Mouse (Mus musculus) E14TG2a.4 (cell line): ENCODE measurements around the gene Med15.

Source experiments
- H3K27me3 ChIP-seq: 2 replicates; pipeline ENCODE4 v1.6.1; 2014; ENCODE audit warnings: low read length, control low read depth; ENCODE audit not compliant: insufficient read depth
- H3K36me3 ChIP-seq: 2 replicates; pipeline ENCODE4 v1.6.1; 2014; ENCODE audit warnings: low read length, control low read depth; ENCODE audit not compliant: insufficient read depth
- H3K4me1 ChIP-seq: replicated peaks from 2 replicates; pipeline ENCODE4 v1.6.1; 2014; ENCODE audit warnings: low read depth, low read length, control low read depth
- H3K4me3 ChIP-seq: replicated peaks from 2 replicates; pipeline ENCODE4 v1.5.1; 2014; ENCODE audit warnings: mild to moderate bottlenecking, low read length
- H3K9me3 ChIP-seq: 2 replicates; pipeline ENCODE4 v1.6.1; 2014; ENCODE audit warnings: low read length, control low read depth
- CTCF ChIP-seq: conservative IDR thresholded peaks from 2 replicates; pipeline ENCODE4 v1.5.1; 2014; ENCODE audit warnings: low read length
- NANOG ChIP-seq: IDR thresholded peaks from 2 replicates; pipeline ENCODE4 v1.6.1; 2014; ENCODE audit warnings: borderline replicate concordance, low read length, mixed read lengths
- POU5F1 ChIP-seq: IDR thresholded peaks from 2 replicates; pipeline ENCODE4 v1.6.1; 2014; ENCODE audit warnings: low read length, borderline replicate concordance

Gene Med15

GRCm38 (mm10) chr16:17650711-17651110, 82.0 kb downstream of the Med15 start:
- H3K9me3 ChIP-seq: no peaks in the 10 kb centered on the region
- peaks cover 10% of the 10 kb centered on the region for H3K27me3 ChIP-seq
- peaks cover 38% of the 10 kb centered on the region for H3K4me1 ChIP-seq
- no peak for TF ChIP-seq NANOG
- TF ChIP-seq POU5F1: no peak
- TF ChIP-seq CTCF: no peak
- H3K4me3 ChIP-seq: peak overlapping the region; percentile 43; the same call in 1 of the 2 replicates
- H3K36me3 ChIP-seq: peaks cover 68% of the 10 kb centered on the region

GRCm38 (mm10) chr16:17649925-17650605, 82.6 kb downstream of the Med15 start:
- peaks cover 62% of the 10 kb centered on the region for H3K36me3 ChIP-seq
- H3K4me1 ChIP-seq: peaks cover 44% of the 10 kb centered on the region
- H3K9me3 ChIP-seq: no peaks in the 10 kb centered on the region
- TF ChIP-seq NANOG (no peak), CTCF (no peak), POU5F1 (no peak)
- H3K4me3 ChIP-seq: peak overlapping the region; percentile 43
- peaks cover 10% of the 10 kb centered on the region for H3K27me3 ChIP-seq

- peaks cover 50% of the 10 kb centered on the region for H3K4me1 ChIP-seq
- peaks cover 10% of the 10 kb centered on the region for H3K27me3 ChIP-seq
- TF ChIP-seq NANOG (no peak), CTCF (no peak), POU5F1 (no peak)
- H3K9me3 ChIP-seq: no peaks in the 10 kb centered on the region
- peaks cover 57% of the 10 kb centered on the region for H3K36me3 ChIP-seq
- H3K4me3 ChIP-seq: no peak overlapping the region
Observed at GRCm38 (mm10) chr16:17647566-17648340, 84.9 kb downstream of the Med15 start.

- no peaks in the 10 kb centered on the region for H3K9me3 ChIP-seq
- TF ChIP-seq POU5F1 (no peak), NANOG (no peak), CTCF (no peak)
- 0 out of 2 replicates have a peak overlapping the region, but pooled peaks have one; percentile 79 for H3K4me3 ChIP-seq
- H3K36me3 ChIP-seq: peaks cover 57% of the 10 kb centered on the region
- H3K27me3 ChIP-seq: peaks cover 10% of the 10 kb centered on the region
- H3K4me1 ChIP-seq: peaks cover 56% of the 10 kb centered on the region
Observed at GRCm38 (mm10) chr16:17647156-17647555, 85.5 kb downstream of the Med15 start.

- peaks cover 56% of the 10 kb centered on the region for H3K36me3 ChIP-seq
- peaks cover 10% of the 10 kb centered on the region for H3K27me3 ChIP-seq
- H3K4me3 ChIP-seq: peak within 1 kb of the TSS; percentile 79
- H3K4me1 ChIP-seq: peaks cover 59% of the 10 kb centered on the region
- H3K9me3 ChIP-seq: no peaks in the 10 kb centered on the region
- TF ChIP-seq CTCF (no peak), POU5F1 (no peak)
Observed at GRCm38 (mm10) chr16:17646310-17647114, 86.2 kb downstream of the Med15 start, which contains the start of gene Ccdc74a. Gene Ccdc74a, plus strand, starts transcription at chr16:17646470.

- no peaks in the 10 kb centered on the region for H3K9me3 ChIP-seq
- peaks cover 10% of the 10 kb centered on the region for H3K27me3 ChIP-seq
- TF ChIP-seq POU5F1: no peak
- TF ChIP-seq NANOG: no peak
- TF ChIP-seq CTCF: no peak
- peaks cover 70% of the 10 kb centered on the region for H3K36me3 ChIP-seq
- no peak overlapping the region for H3K4me3 ChIP-seq
- peaks cover 55% of the 10 kb centered on the region for H3K4me1 ChIP-seq
Observed at GRCm38 (mm10) chr16:17643437-17643990, 89.2 kb downstream of the Med15 start.

GRCm38 (mm10) chr16:17642311-17642710, 90.4 kb downstream of the Med15 start:
- Histone ChIP-seq H3K4me1 (peaks cover 60% of the 10 kb centered on the region), H3K4me3 (no peak overlapping the region), H3K36me3 (peaks cover 72% of the 10 kb centered on the region), H3K27me3 (peaks cover 3% of the 10 kb centered on the region), H3K9me3 (no peaks in the 10 kb centered on the region)
- TF ChIP-seq NANOG (no peak), POU5F1 (no peak), CTCF (no peak)

GRCm38 (mm10) chr16:17641301-17641700, 91.4 kb downstream of the Med15 start:
- no peak overlapping the region for H3K4me3 ChIP-seq
- TF ChIP-seq CTCF (no peak), NANOG (no peak), POU5F1 (no peak)
- H3K36me3 ChIP-seq: peaks cover 82% of the 10 kb centered on the region
- no peaks in the 10 kb centered on the region for H3K27me3 ChIP-seq
- H3K4me1 ChIP-seq: peaks cover 62% of the 10 kb centered on the region
- no peaks in the 10 kb centered on the region for H3K9me3 ChIP-seq
